In the genomic region with DNA sequence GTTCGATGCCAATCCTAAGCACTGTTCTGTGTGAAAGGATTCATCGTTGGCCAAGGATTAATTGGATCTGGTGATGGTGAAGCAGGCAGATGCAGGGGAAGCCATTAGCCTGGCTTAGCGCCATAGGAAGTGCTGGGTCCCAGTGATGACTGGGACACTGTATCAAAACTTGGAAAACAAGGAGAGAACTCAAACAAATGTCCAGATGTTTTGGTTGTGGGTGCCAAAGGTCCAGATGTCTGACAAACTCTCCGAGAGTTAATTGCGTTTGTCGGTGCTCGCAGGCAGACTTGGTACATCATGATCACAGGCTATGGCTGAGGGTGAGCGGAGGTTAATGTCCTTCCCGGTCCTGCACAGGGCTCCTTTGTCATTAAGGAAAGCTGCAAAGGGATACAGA, we compare ENCODE assay signal across 11 mouse cellular contexts.
A peak's percentile ranks its signal among the peaks of the same experiment; 100 is the strongest.
DNase-seq lines count a peak whose midpoint lies in the region; ATAC-seq and TF ChIP-seq lines count a peak whose summit lies in the region.
"Had no signal": no experiment of that assay in that cellular context is flagged by ENCODE, and none has a peak within 500 bp of the region (broad histone marks: within the 10 kb centered on the region; RNA-seq: fewer than 3 reads in every experiment).

No protein-coding gene starts in this region.

- no peak overlapping the region for H3K27ac ChIP-seq in heart, embryonic 12.5 days (ENCODE audit: poor library complexity, severe bottlenecking)
- no peak overlapping the region for H3K27ac ChIP-seq in lung, embryonic 16.5 days (ENCODE audit: low read length)
- H3K27ac ChIP-seq: neural tube, embryonic 15.5 days had no signal

- no peaks in the 10 kb centered on the region for H3K4me1 ChIP-seq in heart, embryonic 12.5 days (replicated peaks)
- peaks cover 14% of the 10 kb centered on the region; the same call in 1 of the 2 replicates for H3K4me1 ChIP-seq in lung, embryonic 16.5 days (replicated peaks; ENCODE audit: control insufficient read depth, insufficient read depth, low read length)
- H3K4me1 ChIP-seq: neural tube, embryonic 15.5 days had no signal

- H3K4me3 ChIP-seq in heart, embryonic 12.5 days = no peak overlapping the region
- no peak overlapping the region for H3K4me3 ChIP-seq in lung, embryonic 16.5 days (ENCODE audit: low read length)
- H3K4me3 ChIP-seq: neural tube, embryonic 15.5 days had no signal

- H3K36me3 ChIP-seq in heart, embryonic 12.5 days = no peaks in the 10 kb centered on the region
- H3K36me3 ChIP-seq in lung, embryonic 16.5 days (ENCODE audit: control insufficient read depth, insufficient read depth, low read length) = no peaks in the 10 kb centered on the region
- H3K36me3 ChIP-seq: neural tube, embryonic 15.5 days had no signal

- peaks cover 8% of the 10 kb centered on the region; the same call in 1 of the 2 replicates for H3K27me3 ChIP-seq in heart, embryonic 12.5 days (replicated peaks)
- no peaks in the 10 kb centered on the region; the same call in 1 of the 2 replicates for H3K27me3 ChIP-seq in lung, embryonic 16.5 days (ENCODE audit: control insufficient read depth, insufficient read depth, low read depth, low read length)
- H3K27me3 ChIP-seq: neural tube, embryonic 15.5 days had no signal

- no peak overlapping the region for H3K4me2 ChIP-seq in heart, embryonic 12.5 days
- no peak overlapping the region for H3K4me2 ChIP-seq in lung, embryonic 16.5 days (ENCODE audit: low read depth, low read length)
- H3K4me2 ChIP-seq: neural tube, embryonic 15.5 days had no signal

- no peak overlapping the region for H3K9ac ChIP-seq in heart, embryonic 12.5 days
- no peak overlapping the region for H3K9ac ChIP-seq in lung, embryonic 16.5 days (ENCODE audit: low read length)
- H3K9ac ChIP-seq: neural tube, embryonic 15.5 days had no signal

- 79% methylated on average over 9 of the region's 9 CpGs for WGBS in heart, embryonic 12.5 days
- WGBS in lung, embryonic 16.5 days = 47% methylated on average over 9 of the region's 9 CpGs

- peak; percentile 99 for DNase-seq in heart, adult 11 months
- peak; percentile 26 for DNase-seq in brain, embryonic 14.5 days (ENCODE audit: low read depth)
- peak; percentile 88 for DNase-seq in heart, adult 8-10 months (ENCODE audit: low spot score)
- no peak for DNase-seq in frontal cortex, postnatal 25 days (ENCODE audit: low spot score in 2 of 2)
- no peak for DNase-seq in embryo, embryonic 10.5 days (ENCODE audit: low spot score)
- DNase-seq in ovary, postnatal 10 days (ENCODE audit: low spot score) = no peak
- DNase-seq: cerebellum, adult 18-20 months had no signal

- TF ChIP-seq CTCF in brain, embryonic 14.5 days (IDR thresholded peaks at IDR 0.05; ENCODE audit: borderline replicate concordance, extremely low read depth, insufficient read depth, insufficient read length) = no peak

- H3K9me3 ChIP-seq in heart, embryonic 12.5 days (replicated peaks) = no peaks in the 10 kb centered on the region
- H3K9me3 ChIP-seq in lung, embryonic 16.5 days (ENCODE audit: control insufficient read depth, low read length) = no peaks in the 10 kb centered on the region
- H3K9me3 ChIP-seq: neural tube, embryonic 15.5 days had no signal

- TF ChIP-seq POLR2A in brain, embryonic 14.5 days (IDR thresholded peaks at IDR 0.05; ENCODE audit: borderline replicate concordance, extremely low read depth, insufficient read depth, insufficient read length, poor library complexity, severe bottlenecking) = no peak

- no peak for ATAC-seq in heart, embryonic 12.5 days (ENCODE audit: insufficient number of reproducible peaks, low FRiP score)
- peak; percentile 63 for ATAC-seq in lung, embryonic 16.5 days (ENCODE audit: low read depth)
- ATAC-seq: hindbrain, embryonic 16.5 days had no signal

Comparison
In these comparisons a context has a peak if more than half of its experiments do, and no peak if none do; other contexts are left out.
1. DNase-seq: peak in heart, adult 11 months (single experiment), brain, embryonic 14.5 days (single experiment) and heart, adult 8-10 months (single experiment); none in frontal cortex, postnatal 25 days (0 of 2), embryo, embryonic 10.5 days (single experiment) and ovary, postnatal 10 days (single experiment).